Mouse (Mus musculus) olfactory bulb, adult 2 months (tissue): ENCODE data around the gene Sde2.

Source experiments
- CTCF ChIP-seq: fragments of 200-500 bp; IDR thresholded peaks from 2 replicates; pipeline ENCODE4 v1.5.1; 2012; ENCODE audit warnings: low read depth, mild to moderate bottlenecking, low read length, moderate library complexity; ENCODE audit not compliant: insufficient read depth
- POLR2A ChIP-seq: fragments of 200-500 bp; IDR thresholded peaks from 2 replicates; pipeline ENCODE4 v1.6.1; 2012; ENCODE audit warnings: mild to moderate bottlenecking, low read depth, low read length, moderate library complexity; ENCODE audit not compliant: insufficient read depth

DNA sequence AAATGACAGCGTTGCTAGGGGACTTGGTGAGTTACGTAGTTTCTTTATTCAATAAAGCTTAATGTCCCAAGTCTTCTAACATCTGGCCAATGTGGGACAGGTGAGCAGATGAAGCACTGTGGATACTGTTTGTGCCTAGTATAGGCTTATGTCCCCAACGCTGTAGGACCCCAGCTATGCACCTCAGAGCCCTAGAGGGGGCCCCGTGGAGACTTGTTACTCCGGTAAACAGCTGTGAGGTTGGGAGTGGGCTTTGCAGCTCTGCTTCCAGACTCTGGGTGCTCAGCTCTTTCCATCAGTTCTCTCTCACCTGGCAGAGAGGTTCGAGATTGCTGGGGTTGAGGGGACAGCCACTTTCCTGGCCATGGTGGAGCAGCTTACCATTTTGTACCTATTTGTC lies 54.4 kb downstream of the Sde2 start:
- TF ChIP-seq CTCF (no peak), POLR2A (no peak)
